ENCODE assay signal across 8 mouse cellular contexts in the genomic region with DNA sequence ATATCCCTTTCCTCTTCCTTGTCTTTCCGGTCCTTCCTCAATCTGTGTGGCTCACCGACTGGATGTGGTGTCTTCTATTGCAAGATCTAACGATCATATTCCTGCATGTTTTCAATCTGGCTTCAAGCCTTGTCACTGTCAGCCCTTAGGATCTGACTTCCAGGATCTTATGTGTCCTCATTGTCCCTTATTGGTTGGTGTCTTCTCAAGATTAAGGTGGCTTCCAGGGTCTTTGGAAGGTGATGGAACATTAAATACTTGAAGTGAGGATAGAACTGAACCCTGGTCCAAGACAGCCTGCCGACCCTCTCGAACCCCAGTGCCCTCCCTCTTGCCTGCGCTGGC. TPM values are rescaled to one million over a fixed set of nuclear protein-coding genes. Genes with fewer than 3 reads are reported as not detected.
DNase-seq lines count a peak whose midpoint lies in the region; ATAC-seq lines count a peak whose summit lies in the region.

No protein-coding gene starts in this region.

- peaks cover 14% of the 10 kb centered on the region for H3K4me1 ChIP-seq in kidney, embryonic 16.5 days (ENCODE audit: insufficient read depth, low read length)
- H3K4me1 ChIP-seq in embryonic facial prominence, embryonic 12.5 days: peaks cover 8% of the 10 kb centered on the region
- H3K4me1 ChIP-seq in intestine, embryonic 16.5 days (ENCODE audit: control insufficient read depth, insufficient read depth, low read length): peaks cover 16% of the 10 kb centered on the region
- peaks cover 24% of the 10 kb centered on the region for H3K4me1 ChIP-seq in neural tube, embryonic 13.5 days (replicated peaks)

- H3K4me3 ChIP-seq in kidney, embryonic 16.5 days (ENCODE audit: low read length): peak overlapping the region; percentile 90
- H3K4me3 ChIP-seq in embryonic facial prominence, embryonic 12.5 days: peak overlapping the region; percentile 59
- H3K4me3 ChIP-seq in intestine, embryonic 16.5 days (ENCODE audit: low read length): peak overlapping the region; percentile 85
- H3K4me3 ChIP-seq in neural tube, embryonic 13.5 days: peak overlapping the region; percentile 60

- ATAC-seq in kidney, embryonic 16.5 days (ENCODE audit: low FRiP score, low TSS enrichment): peak; percentile 29
- no peak for ATAC-seq in embryonic facial prominence, embryonic 12.5 days (ENCODE audit: insufficient number of reproducible peaks, insufficient read depth, low FRiP score, low TSS enrichment)
- peak; percentile 9 for ATAC-seq in intestine, embryonic 16.5 days
- 0 out of 2 replicates have a peak, but pooled peaks have one; percentile 4 for ATAC-seq in neural tube, embryonic 13.5 days (ENCODE audit: low read depth)

- H3K9me3 ChIP-seq in kidney, embryonic 16.5 days (ENCODE audit: low read length): no peaks in the 10 kb centered on the region
- no peaks in the 10 kb centered on the region for H3K9me3 ChIP-seq in embryonic facial prominence, embryonic 12.5 days
- no peaks in the 10 kb centered on the region for H3K9me3 ChIP-seq in intestine, embryonic 16.5 days (ENCODE audit: control insufficient read depth, low read length)
- no peaks in the 10 kb centered on the region for H3K9me3 ChIP-seq in neural tube, embryonic 13.5 days

- peak overlapping the region; percentile 67 for H3K9ac ChIP-seq in kidney, embryonic 16.5 days (replicated peaks; ENCODE audit: low read length)
- H3K9ac ChIP-seq in embryonic facial prominence, embryonic 12.5 days: no peak overlapping the region
- H3K9ac ChIP-seq in intestine, embryonic 16.5 days (ENCODE audit: low read depth, low read length): peak overlapping the region; percentile 62
- H3K9ac ChIP-seq in neural tube, embryonic 13.5 days: peak overlapping the region; percentile 48; the same call in 1 of the 2 replicates

- WGBS in kidney, embryonic 16.5 days: 49% methylated on average over 6 of the region's 6 CpGs
- 55% methylated on average over 6 of the region's 6 CpGs for WGBS in embryonic facial prominence, embryonic 12.5 days
- 50% methylated on average over 6 of the region's 6 CpGs for WGBS in intestine, embryonic 16.5 days
- 58% methylated on average over 6 of the region's 6 CpGs for WGBS in neural tube, embryonic 13.5 days

- H3K4me2 ChIP-seq in kidney, embryonic 16.5 days (replicated peaks; ENCODE audit: low read depth, low read length): peak overlapping the region; percentile 66
- H3K4me2 ChIP-seq in embryonic facial prominence, embryonic 12.5 days (replicated peaks): peak overlapping the region; percentile 33
- H3K4me2 ChIP-seq in intestine, embryonic 16.5 days (ENCODE audit: low read depth, low read length): peak overlapping the region; percentile 51
- peak overlapping the region; percentile 44 for H3K4me2 ChIP-seq in neural tube, embryonic 13.5 days

- DNase-seq in kidney, postnatal 14 days: no peak
- no peak for DNase-seq in cerebellum, postnatal 25 days
- no peak for DNase-seq in right cerebral cortex, postnatal 36 days (ENCODE audit: low spot score in 2 of 2)
- DNase-seq in testis, postnatal 10 days (ENCODE audit: low spot score): no peak

- no peaks in the 10 kb centered on the region for H3K36me3 ChIP-seq in kidney, embryonic 16.5 days (ENCODE audit: insufficient read depth, low read length)
- H3K36me3 ChIP-seq in embryonic facial prominence, embryonic 12.5 days: no peaks in the 10 kb centered on the region
- no peaks in the 10 kb centered on the region for H3K36me3 ChIP-seq in intestine, embryonic 16.5 days (ENCODE audit: control insufficient read depth, insufficient read depth, low read length)
- H3K36me3 ChIP-seq in neural tube, embryonic 13.5 days: no peaks in the 10 kb centered on the region

- H3K27me3 ChIP-seq in kidney, embryonic 16.5 days (ENCODE audit: insufficient read depth, low read length): 0 out of 2 replicates have a peak, but pooled peaks cover 2% of the 10 kb centered on the region
- 0 out of 2 replicates have a peak, but pooled peaks cover 2% of the 10 kb centered on the region for H3K27me3 ChIP-seq in embryonic facial prominence, embryonic 12.5 days
- H3K27me3 ChIP-seq in intestine, embryonic 16.5 days (replicated peaks; ENCODE audit: control insufficient read depth, insufficient read depth, low read length): peaks cover 3% of the 10 kb centered on the region; the same call in 1 of the 2 replicates
- peaks cover 5% of the 10 kb centered on the region; the same call in 1 of the 2 replicates for H3K27me3 ChIP-seq in neural tube, embryonic 13.5 days

- H3K27ac ChIP-seq in kidney, embryonic 16.5 days (ENCODE audit: low read length): peak overlapping the region; percentile 50
- H3K27ac ChIP-seq in embryonic facial prominence, embryonic 12.5 days: no peak overlapping the region
- peak overlapping the region; percentile 39 for H3K27ac ChIP-seq in intestine, embryonic 16.5 days (ENCODE audit: low read length)
- H3K27ac ChIP-seq in neural tube, embryonic 13.5 days (replicated peaks): peak overlapping the region; percentile 57

RNA-seq across cellular contexts. Expression of gene Cuedc2, which starts 0.4 kb away (rescaled TPM):
- 188 and 198 TPM in 2 replicates for polyA plus RNA-seq in kidney, embryonic 16.5 days (2015; fragmentation: Nextera tagmentation; extraction: Ambion mirVana)
- 207 TPM in 2 replicates for polyA plus RNA-seq in embryonic facial prominence, embryonic 12.5 days (2016; fragmentation: Nextera tagmentation; extraction: Ambion mirVana)
- 127 and 132 TPM in 2 replicates for polyA plus RNA-seq in intestine, embryonic 16.5 days (2015; fragmentation: Nextera tagmentation; extraction: Ambion mirVana)
- 318 and 357 TPM in 2 replicates for polyA plus RNA-seq in neural tube, embryonic 13.5 days (2015; fragmentation: Nextera tagmentation; extraction: Ambion mirVana)

RNA-seq across cellular contexts. Expression of gene Mfsd13a, which starts 2.0 kb away (rescaled TPM):
- 14.7 and 16.9 TPM in 2 replicates for polyA plus RNA-seq in kidney, embryonic 16.5 days (2015; fragmentation: Nextera tagmentation; extraction: Ambion mirVana)
- polyA plus RNA-seq in embryonic facial prominence, embryonic 12.5 days (2016; fragmentation: Nextera tagmentation; extraction: Ambion mirVana): 4.4 and 4.6 TPM in 2 replicates
- polyA plus RNA-seq in intestine, embryonic 16.5 days (2015; fragmentation: Nextera tagmentation; extraction: Ambion mirVana): 16.2 and 16.3 TPM in 2 replicates
- polyA plus RNA-seq in neural tube, embryonic 13.5 days (2015; fragmentation: Nextera tagmentation; extraction: Ambion mirVana): 10.3 and 10.6 TPM in 2 replicates

RNA-seq across cellular contexts. Expression of gene Fbxl15, which starts 10.9 kb away (rescaled TPM):
- 22.4 and 26.0 TPM in 2 replicates for polyA plus RNA-seq in kidney, embryonic 16.5 days (2015; fragmentation: Nextera tagmentation; extraction: Ambion mirVana)
- 15.4 and 16.4 TPM in 2 replicates for polyA plus RNA-seq in embryonic facial prominence, embryonic 12.5 days (2016; fragmentation: Nextera tagmentation; extraction: Ambion mirVana)
- 17.3 and 18.9 TPM in 2 replicates for polyA plus RNA-seq in intestine, embryonic 16.5 days (2015; fragmentation: Nextera tagmentation; extraction: Ambion mirVana)
- polyA plus RNA-seq in neural tube, embryonic 13.5 days (2015; fragmentation: Nextera tagmentation; extraction: Ambion mirVana): 37.7 and 39.1 TPM in 2 replicates

RNA-seq across cellular contexts. Expression of gene 2310034G01Rik, which starts 11.2 kb away (rescaled TPM):
- 2.5 and 2.6 TPM in 2 replicates for polyA plus RNA-seq in kidney, embryonic 16.5 days (2015; fragmentation: Nextera tagmentation; extraction: Ambion mirVana)
- polyA plus RNA-seq in embryonic facial prominence, embryonic 12.5 days (2016; fragmentation: Nextera tagmentation; extraction: Ambion mirVana): 2.2 and 2.3 TPM in 2 replicates
- polyA plus RNA-seq in intestine, embryonic 16.5 days (2015; fragmentation: Nextera tagmentation; extraction: Ambion mirVana): 1.3 and 1.5 TPM in 2 replicates
- 2.5 and 3.5 TPM in 2 replicates for polyA plus RNA-seq in neural tube, embryonic 13.5 days (2015; fragmentation: Nextera tagmentation; extraction: Ambion mirVana)

RNA-seq across cellular contexts. Expression of gene Psd, which starts 12.0 kb away (rescaled TPM):
- polyA plus RNA-seq in kidney, embryonic 16.5 days (2015; fragmentation: Nextera tagmentation; extraction: Ambion mirVana): 4.5 and 5.4 TPM in 2 replicates
- polyA plus RNA-seq in embryonic facial prominence, embryonic 12.5 days (2016; fragmentation: Nextera tagmentation; extraction: Ambion mirVana): 6.9 and 8.1 TPM in 2 replicates
- 13.2 and 13.6 TPM in 2 replicates for polyA plus RNA-seq in intestine, embryonic 16.5 days (2015; fragmentation: Nextera tagmentation; extraction: Ambion mirVana)
- polyA plus RNA-seq in neural tube, embryonic 13.5 days (2015; fragmentation: Nextera tagmentation; extraction: Ambion mirVana): 47.2 and 53.8 TPM in 2 replicates
